Comparison of ENCODE assay signal across 19 mouse cellular contexts in the genomic region with DNA sequence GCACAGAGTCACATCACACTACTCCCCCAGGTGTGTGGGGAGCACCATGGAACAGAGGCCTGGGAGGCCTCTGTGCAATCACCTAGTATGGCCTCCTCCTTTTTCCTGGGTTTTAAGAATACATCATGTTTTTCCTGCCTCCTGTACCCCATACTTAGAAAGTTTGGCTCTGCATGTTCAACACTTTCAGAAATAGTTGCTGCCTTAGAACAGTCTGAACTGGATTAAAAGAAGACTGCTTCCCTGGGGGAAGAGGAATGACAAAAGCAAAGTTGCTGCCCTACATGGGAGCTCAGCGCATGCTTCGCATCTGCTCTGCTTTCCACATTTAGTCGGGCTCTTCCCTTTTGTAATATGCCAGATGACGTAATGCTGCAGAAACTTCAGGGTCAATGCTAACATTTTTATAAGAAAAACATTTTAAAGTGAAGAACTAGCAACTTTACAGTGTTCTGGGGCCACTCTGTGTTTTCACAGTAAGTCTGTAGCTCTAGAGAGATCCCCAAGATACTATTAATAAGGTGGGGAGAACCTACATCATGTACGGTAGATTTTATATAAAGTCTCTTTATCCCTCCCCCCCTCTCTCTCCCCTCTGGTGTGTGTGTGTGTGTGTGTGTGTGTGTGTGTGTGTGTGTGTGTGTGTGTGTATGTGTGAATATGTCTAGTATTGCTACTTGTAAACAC.
DNase-seq lines count a peak whose midpoint lies in the region; ATAC-seq and TF ChIP-seq lines count a peak whose summit lies in the region.
"Had no signal": no experiment of that assay in that cellular context is flagged by ENCODE, and none has a peak within 500 bp of the region (broad histone marks: within the 10 kb centered on the region; RNA-seq: fewer than 3 reads in every experiment).

No protein-coding gene starts in this region.

- no peak for DNase-seq in forebrain, postnatal 0 days
- peak; percentile 7 for DNase-seq in NIH3T3 (ENCODE audit: low read depth)
- peak; percentile 72 for DNase-seq in embryonic facial prominence, embryonic 14.5 days (ENCODE audit: low spot score)
- peak; percentile 54 to 96 for DNase-seq in left cerebral cortex, postnatal 25 days (ENCODE audit: low spot score in 2 of 2)
- DNase-seq in gastrocnemius, postnatal 36 days: no peak
- DNase-seq in liver: no peak
- DNase-seq: cerebellum, adult 18-20 months; gastrocnemius, postnatal 14 days; heart, postnatal 14 days; liver, embryonic 13.5 days; lung, postnatal 10 days; thymus, adult 2 months had no signal

- ATAC-seq in forebrain, postnatal 0 days: 0 out of 2 replicates have a peak, but pooled peaks have one; percentile 23
- no peak for ATAC-seq in forebrain, embryonic 15.5 days (replicated peaks)
- ATAC-seq in embryonic facial prominence, embryonic 14.5 days (ENCODE audit: low read depth): 0 out of 2 replicates have a peak, but pooled peaks have one; percentile 60
- ATAC-seq in CD4-positive, CD25-positive, alpha-beta regulatory T cell, adult 4 months: no peak
- ATAC-seq: forebrain, embryonic 16.5 days; intestine, embryonic 16.5 days had no signal

- intact Hi-C loops in left cerebral cortex, postnatal 25 days (cut with DNase I): loop anchor here (2.0 to 10.0 kb wide), 4 partner anchors 447 to 1815 kb away; a partner anchor contains a TSS
- intact Hi-C loops in gastrocnemius, postnatal 36 days (cut with DNase I): no loop called here

- H3K4me1 ChIP-seq in forebrain, postnatal 0 days (ENCODE audit: insufficient read depth): no peaks in the 10 kb centered on the region
- H3K4me1 ChIP-seq in forebrain, embryonic 15.5 days: no peaks in the 10 kb centered on the region
- H3K4me1 ChIP-seq in embryonic facial prominence, embryonic 14.5 days (ENCODE audit: control insufficient read depth, insufficient read depth, low read length): no peaks in the 10 kb centered on the region
- H3K4me1 ChIP-seq: liver, embryonic 13.5 days; neural tube, embryonic 12.5 days had no signal

- no peaks in the 10 kb centered on the region for H3K36me3 ChIP-seq in forebrain, postnatal 0 days (ENCODE audit: insufficient read depth)
- H3K36me3 ChIP-seq in forebrain, embryonic 15.5 days: no peaks in the 10 kb centered on the region
- H3K36me3 ChIP-seq in embryonic facial prominence, embryonic 14.5 days (ENCODE audit: control insufficient read depth, insufficient read depth, low read length): no peaks in the 10 kb centered on the region
- H3K36me3 ChIP-seq: liver, embryonic 13.5 days; neural tube, embryonic 12.5 days had no signal

- H3K9me3 ChIP-seq in forebrain, postnatal 0 days (ENCODE audit: low read length): no peaks in the 10 kb centered on the region
- H3K9me3 ChIP-seq in forebrain, embryonic 15.5 days: no peaks in the 10 kb centered on the region
- H3K9me3 ChIP-seq in embryonic facial prominence, embryonic 14.5 days (ENCODE audit: control insufficient read depth, low read length): no peaks in the 10 kb centered on the region
- H3K9me3 ChIP-seq: liver, embryonic 13.5 days; neural tube, embryonic 12.5 days had no signal

- 71% methylated on average over 5 of the region's 5 CpGs for WGBS in forebrain, postnatal 0 days
- 76% methylated on average over 5 of the region's 5 CpGs for WGBS in forebrain, embryonic 15.5 days
- 44% methylated on average over 5 of the region's 5 CpGs for WGBS in embryonic facial prominence, embryonic 14.5 days

- no peak for TF ChIP-seq CTCF in forebrain, postnatal 0 days (IDR thresholded peaks at IDR 0.05; ENCODE audit: low read depth)

- H3K4me2 ChIP-seq in forebrain, postnatal 0 days (ENCODE audit: low read depth): no peak overlapping the region
- H3K4me2 ChIP-seq in forebrain, embryonic 15.5 days (replicated peaks): no peak overlapping the region
- H3K4me2 ChIP-seq in embryonic facial prominence, embryonic 14.5 days (ENCODE audit: low read depth, low read length): no peak overlapping the region
- H3K4me2 ChIP-seq: hindbrain, embryonic 14.5 days; liver, embryonic 13.5 days; neural tube, embryonic 12.5 days had no signal

- no peak overlapping the region for H3K4me3 ChIP-seq in forebrain, postnatal 0 days (ENCODE audit: low read depth, low read length)
- no peak overlapping the region for H3K4me3 ChIP-seq in forebrain, embryonic 15.5 days
- no peak overlapping the region for H3K4me3 ChIP-seq in embryonic facial prominence, embryonic 14.5 days (ENCODE audit: low read depth, low read length)
- H3K4me3 ChIP-seq: erythroblast, embryonic 14.5 days; liver, embryonic 13.5 days; neural tube, embryonic 12.5 days had no signal

- no peaks in the 10 kb centered on the region for H3K27me3 ChIP-seq in forebrain, postnatal 0 days (ENCODE audit: insufficient read depth, low read length)
- H3K27me3 ChIP-seq in forebrain, embryonic 15.5 days: no peaks in the 10 kb centered on the region
- no peaks in the 10 kb centered on the region for H3K27me3 ChIP-seq in embryonic facial prominence, embryonic 14.5 days (replicated peaks; ENCODE audit: control insufficient read depth, insufficient read depth, low read length)
- H3K27me3 ChIP-seq: liver, embryonic 13.5 days; neural tube, embryonic 12.5 days had no signal

- no peak overlapping the region for H3K27ac ChIP-seq in forebrain, postnatal 0 days (ENCODE audit: low read depth, low read length)
- H3K27ac ChIP-seq in forebrain, embryonic 15.5 days (replicated peaks): no peak overlapping the region
- no peak overlapping the region; the same call in 1 of the 2 replicates for H3K27ac ChIP-seq in embryonic facial prominence, embryonic 14.5 days (replicated peaks; ENCODE audit: low read depth, low read length)
- H3K27ac ChIP-seq: hindbrain, embryonic 14.5 days; liver, embryonic 13.5 days; neural tube, embryonic 12.5 days had no signal

- H3K9ac ChIP-seq in forebrain, postnatal 0 days: no peak overlapping the region
- H3K9ac ChIP-seq in forebrain, embryonic 15.5 days (replicated peaks): no peak overlapping the region
- H3K9ac ChIP-seq in embryonic facial prominence, embryonic 14.5 days (ENCODE audit: low read depth, low read length): no peak overlapping the region
- H3K9ac ChIP-seq: hindbrain, embryonic 14.5 days; liver, embryonic 13.5 days; neural tube, embryonic 12.5 days had no signal

Comparison
In these comparisons a context has a peak if more than half of its experiments do, and no peak if none do; other contexts are left out.
1. ATAC-seq: peak in forebrain, postnatal 0 days (single experiment) and embryonic facial prominence, embryonic 14.5 days (single experiment); none in forebrain, embryonic 15.5 days (single experiment) and CD4-positive, CD25-positive, alpha-beta regulatory T cell, adult 4 months (single experiment).
2. DNase-seq: peak in NIH3T3 (single experiment), embryonic facial prominence, embryonic 14.5 days (single experiment) and left cerebral cortex, postnatal 25 days (2 of 2); none in forebrain, postnatal 0 days (single experiment), gastrocnemius, postnatal 36 days (0 of 2) and liver (single experiment).